Mouse (Mus musculus): ENCODE results near the gene Spock1.

- TF ChIP-seq GATA1 (IDR thresholded peaks at IDR 0.05; ENCODE audit: borderline replicate concordance, low read length) (no peak), FLI1 (IDR thresholded peaks at IDR 0.05; ENCODE audit: low read length) (no peak)
These were observed 19.1 kb downstream of the Spock1 start for GRCm38 (mm10) chr13:57889050-57889449.

All from megakaryocyte, embryonic 14.5 days (primary cell).